In genomic region chr9:3345967-3346366, GRCm38 (mm10) we compare ENCODE assay signal across 13 mouse cellular contexts.
"Had no signal": no experiment of that assay in that cellular context is flagged by ENCODE, and none has a peak within 500 bp of the region (broad histone marks: within the 10 kb centered on the region; RNA-seq: fewer than 3 reads in every experiment).

No protein-coding gene starts in this region.

- H3K9ac ChIP-seq: limb, embryonic 13.5 days; neural tube, embryonic 13.5 days had no signal

- H3K4me3 ChIP-seq: layer of hippocampus, adult 2 months; limb, embryonic 13.5 days; midbrain, embryonic 10.5 days; neural tube, embryonic 13.5 days had no signal

- ATAC-seq: midbrain, embryonic 16.5 days had no signal

- H3K4me1 ChIP-seq: limb, embryonic 13.5 days; midbrain, embryonic 10.5 days; neural tube, embryonic 13.5 days had no signal

- H3K4me2 ChIP-seq: limb, embryonic 13.5 days; neural tube, embryonic 13.5 days had no signal

- H3K27ac ChIP-seq: kidney, postnatal 0 days; layer of hippocampus, adult 2 months; limb, embryonic 13.5 days; midbrain, embryonic 10.5 days; neural tube, embryonic 13.5 days had no signal

- DNase-seq: kidney, adult 11 months; kidney, adult 9 months; kidney, postnatal 4 days; left cerebral cortex, postnatal 4 days; lung, adult 18-20 months; right cerebral cortex, postnatal 14 days; thymus, postnatal 4 days had no signal

- H3K9me3 ChIP-seq: limb, embryonic 13.5 days; midbrain, embryonic 10.5 days; neural tube, embryonic 13.5 days had no signal

- H3K27me3 ChIP-seq: limb, embryonic 13.5 days; neural tube, embryonic 13.5 days had no signal
